Mouse (Mus musculus) midbrain, embryonic 10.5 days (tissue): ENCODE measurements around the gene Kctd11. TPM values are rescaled to one million over a fixed set of nuclear protein-coding genes. Genes with fewer than 3 reads are reported as not detected.

ENCODE experiments used
- DNase-seq: peaks from one replicate; pipeline ENCODE4 v3.0.0-alpha.2; 2017; ENCODE audit warnings: low spot score
- H3K27ac ChIP-seq: fragments of 300-500 bp; sonication (generic); replicated peaks from 2 replicates; pipeline ENCODE4 v1.5.1; 2016; ENCODE audit warnings: mild to moderate bottlenecking
- H3K27me3 ChIP-seq: fragments of 300-500 bp; sonication (generic); 2 replicates; pipeline ENCODE4 v1.6.1; 2016; ENCODE audit warnings: low read depth, mild to moderate bottlenecking; ENCODE audit not compliant: poor library complexity, severe bottlenecking
- H3K36me3 ChIP-seq: fragments of 300-500 bp; sonication (generic); 2 replicates; pipeline ENCODE4 v1.6.1; 2016; ENCODE audit warnings: mild to moderate bottlenecking, moderate library complexity
- H3K4me1 ChIP-seq: fragments of 300-500 bp; sonication (generic); 2 replicates; pipeline ENCODE4 v1.6.1; 2016
- H3K4me3 ChIP-seq: fragments of 300-500 bp; sonication (generic); 2 replicates; pipeline ENCODE4 v1.5.1; 2016; ENCODE audit warnings: mild to moderate bottlenecking, moderate library complexity
- H3K9me3 ChIP-seq: fragments of 300-500 bp; sonication (generic); replicated peaks from 2 replicates; pipeline ENCODE4 v1.6.1; 2016; ENCODE audit warnings: mild to moderate bottlenecking
- WGBS: fragments of 180-500 bp; shearing (Covaris S2); methylation state at CpG from one replicate; pipeline ENCODE4 v1.1.7; 2016; 5-methylcytosine and 5-hydroxymethylcytosine counted together
- polyA plus RNA-seq: library from polyadenylated mRNA; unstranded; fragments of >200 nt; fragmentation: Nextera tagmentation; extraction: Ambion mirVana; gene quantifications from 2 replicates; pipeline ENCODE4 v1.2.1, GENCODE M21; 2016

Kctd11 gene
- polyA plus RNA-seq, 1 experiment from 2014 or later = 7.0 TPM

- peaks cover 50% of the 10 kb centered on the region for H3K36me3 ChIP-seq
- H3K4me3 ChIP-seq = no peak overlapping the region
- no peaks in the 10 kb centered on the region for H3K27me3 ChIP-seq
- no peaks in the 10 kb centered on the region for H3K9me3 ChIP-seq
- peaks cover 48% of the 10 kb centered on the region for H3K4me1 ChIP-seq
- H3K27ac ChIP-seq = no peak overlapping the region
- WGBS = 91% methylated on average over 9 of the region's 9 CpGs
- DNase-seq = no peak
Observed at GRCm38 (mm10) chr11:69849128-69849527, 32.1 kb downstream of the Kctd11 start.

- H3K36me3 ChIP-seq = peaks cover 50% of the 10 kb centered on the region
Observed at GRCm38 (mm10) chr11:69848021-69848420, 33.2 kb downstream of the Kctd11 start.

DNA sequence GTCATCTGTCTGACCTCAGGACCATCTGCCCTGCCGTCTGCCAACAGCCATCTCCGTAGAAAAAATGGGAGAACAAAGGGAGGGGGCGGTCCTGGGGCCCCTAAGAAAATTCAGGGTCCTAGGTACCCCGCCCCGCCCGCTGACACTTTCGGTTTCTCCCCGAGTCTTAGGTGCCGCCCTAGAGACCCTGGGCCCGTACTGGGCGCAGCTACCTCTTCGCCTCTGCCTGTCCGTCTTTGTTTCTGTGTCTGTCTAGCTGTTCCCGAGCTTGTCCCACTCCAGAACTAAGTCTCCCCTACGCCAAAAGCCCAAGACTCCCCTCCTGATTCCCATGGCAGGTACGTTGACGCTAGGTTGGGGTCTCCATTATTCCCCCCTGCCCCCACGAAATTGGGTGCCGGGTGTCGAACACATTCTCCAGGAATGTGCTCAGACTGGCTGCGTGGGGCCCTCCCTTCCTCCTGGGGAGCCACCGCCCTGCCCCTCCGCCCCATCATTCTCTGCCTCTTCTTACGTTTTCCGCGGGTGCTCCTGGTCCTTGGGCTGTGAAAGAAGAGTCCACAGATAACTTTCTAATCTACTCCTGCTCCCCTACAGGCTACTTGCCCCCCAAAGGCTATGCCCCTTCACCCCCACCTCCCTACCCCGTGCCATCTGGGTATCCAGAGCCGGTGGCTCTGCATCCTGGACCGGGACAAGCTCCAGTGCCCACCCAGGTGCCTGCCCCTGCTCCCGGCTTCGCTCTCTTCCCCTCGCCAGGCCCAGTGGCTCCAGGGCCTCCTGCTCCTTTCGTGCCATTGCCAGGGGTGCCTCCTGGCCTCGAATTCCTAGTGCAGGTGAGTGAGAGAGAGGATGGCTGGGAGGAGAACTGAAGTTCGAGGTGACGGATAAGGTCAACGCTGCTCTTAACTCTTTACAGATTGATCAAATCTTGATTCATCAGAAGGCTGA lies 34.2 kb downstream of the Kctd11 start:
- Histone ChIP-seq H3K9me3 (no peaks in the 10 kb centered on the region), H3K4me3 (peak overlapping the region; percentile 79), H3K27me3 (no peaks in the 10 kb centered on the region), H3K36me3 (peaks cover 45% of the 10 kb centered on the region), H3K27ac (peak overlapping the region; percentile 98), H3K4me1 (peaks cover 42% of the 10 kb centered on the region)
- WGBS = 13% methylated on average over 37 of the region's 37 CpGs
- DNase-seq = no peak

More at GRCm38 (mm10) chr11:69848021-69848420, 33.2 kb downstream of the Kctd11 start:
- DNase-seq = no peak
- Histone ChIP-seq H3K4me3 (peak overlapping the region; percentile 79), H3K9me3 (no peaks in the 10 kb centered on the region), H3K27me3 (no peaks in the 10 kb centered on the region), H3K27ac (peak overlapping the region; percentile 98), H3K4me1 (peaks cover 44% of the 10 kb centered on the region)
- WGBS = 92% methylated on average over 6 of the region's 6 CpGs

- peaks cover 37% of the 10 kb centered on the region for H3K36me3 ChIP-seq
Observed at GRCm38 (mm10) chr11:69846198-69846680, 35.0 kb downstream of the Kctd11 start, which contains the start of gene Plscr3. TSS of gene Plscr3 (plus strand) at chr11:69846376.

DNA sequence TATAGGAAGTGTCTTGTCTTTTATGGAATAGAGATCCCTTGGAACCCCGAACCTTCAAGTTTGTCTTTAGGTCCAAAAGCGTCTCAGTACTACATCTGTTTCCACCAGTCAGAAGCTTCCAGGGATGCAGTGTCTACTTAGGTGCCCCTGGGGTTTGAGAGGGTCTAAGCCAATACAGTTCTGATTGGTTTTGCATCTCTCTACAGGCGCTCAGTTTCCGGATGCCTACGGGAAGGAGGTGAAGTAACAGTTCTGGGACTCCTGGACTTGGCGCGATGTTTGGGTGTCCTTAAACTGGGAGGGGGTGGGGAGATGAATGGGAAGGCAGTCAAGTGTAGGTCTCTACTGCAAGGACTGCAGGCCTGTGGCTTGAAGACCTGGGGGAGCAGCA lies 42.5 kb downstream of the Kctd11 start:
- Histone ChIP-seq H3K4me3 (peak overlapping the region; percentile 86), H3K27me3 (peaks cover 29% of the 10 kb centered on the region), H3K4me1 (peaks cover 57% of the 10 kb centered on the region), H3K36me3 (peaks cover 3% of the 10 kb centered on the region), H3K27ac (peak overlapping the region; percentile 93), H3K9me3 (no peaks in the 10 kb centered on the region)
- 5% methylated on average over 7 of the region's 7 CpGs for WGBS
- DNase-seq = no peak

More at GRCm38 (mm10) chr11:69846198-69846680, 35.0 kb downstream of the Kctd11 start, which contains the start of gene Plscr3:
- Histone ChIP-seq H3K4me3 (peak within 1 kb of the TSS; percentile 79), H3K4me1 (peaks cover 39% of the 10 kb centered on the region), H3K27ac (peak within 1 kb of the TSS; percentile 98), H3K9me3 (no peaks in the 10 kb centered on the region), H3K27me3 (no peaks in the 10 kb centered on the region)
- peak; percentile 96 for DNase-seq
- under 1% methylated on average over 37 of the region's 38 CpGs for WGBS

DNA sequence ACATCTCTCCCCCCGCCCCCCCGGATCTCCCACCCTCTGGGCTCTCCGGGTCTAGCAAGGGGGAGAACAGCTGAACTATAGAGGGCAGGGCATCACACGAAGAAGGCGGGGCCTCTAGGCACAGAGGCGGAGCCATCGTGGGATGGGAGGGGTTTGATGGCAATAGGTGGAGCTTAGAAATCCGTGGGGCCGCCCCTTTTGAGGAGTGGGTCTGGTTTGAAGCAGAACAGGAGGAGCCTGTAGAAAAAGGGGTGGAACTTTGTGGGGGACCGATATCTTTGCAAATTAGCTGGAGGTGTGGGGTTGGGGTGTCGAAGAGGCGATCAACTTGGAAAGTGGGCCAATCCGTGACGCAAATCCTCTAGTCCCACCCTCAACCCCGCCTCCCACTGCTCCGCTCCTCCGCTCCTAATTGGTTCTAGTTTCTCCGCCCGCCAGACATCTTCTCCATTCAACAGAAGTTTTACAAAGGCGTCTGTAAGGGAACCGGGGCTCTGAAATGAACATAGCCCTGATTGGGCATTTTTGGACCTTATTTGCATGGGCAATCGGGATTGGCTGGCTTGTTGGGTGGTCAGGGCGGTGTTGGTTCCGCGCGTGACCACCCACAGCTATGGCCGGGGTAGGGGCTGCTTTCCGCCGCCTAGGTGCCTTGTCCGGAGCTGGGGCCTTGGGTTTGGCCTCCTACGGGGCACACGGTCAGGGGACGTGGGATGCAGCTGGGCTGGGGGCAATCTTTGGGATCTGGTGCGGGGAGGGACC lies 43.1 kb downstream of the Kctd11 start, which contains the start of gene Tmem256:
Gene Tmem256, plus strand, starts transcription at position 563 of the 762 bp plus-strand sequence.
- peak within 1 kb of the TSS; percentile 93 for H3K27ac ChIP-seq
- H3K4me3 ChIP-seq = peak within 1 kb of the TSS; percentile 86
- DNase-seq = peak; percentile 97
- no peaks in the 10 kb centered on the region for H3K9me3 ChIP-seq
- peaks cover 60% of the 10 kb centered on the region for H3K4me1 ChIP-seq
- peaks cover 35% of the 10 kb centered on the region for H3K27me3 ChIP-seq
- under 1% methylated on average over 34 of the region's 34 CpGs for WGBS
- peaks cover 9% of the 10 kb centered on the region for H3K36me3 ChIP-seq

DNA sequence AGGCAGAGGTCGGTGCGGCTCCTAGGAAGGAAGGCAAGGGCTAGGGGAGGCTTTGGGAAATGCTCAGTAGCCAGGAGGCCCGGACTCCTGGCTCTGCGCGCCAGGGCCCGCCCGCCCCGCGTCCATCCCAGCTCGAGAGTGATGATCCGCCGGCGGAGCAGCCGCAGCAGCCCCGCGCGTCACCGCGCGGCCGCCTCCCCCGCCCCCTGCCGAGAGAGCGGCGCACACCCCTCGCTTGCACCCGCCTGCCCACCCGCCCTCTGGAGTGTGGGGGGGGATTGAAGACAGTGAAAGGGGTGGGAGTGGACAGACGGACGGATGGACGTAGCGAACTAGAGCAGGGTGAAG lies 43.6 kb downstream of the Kctd11 start, which contains the start of gene Nlgn2:
Gene Nlgn2, minus strand, starts transcription at position 181 of the 348 bp plus-strand sequence.
- DNase-seq = no peak
- under 1% methylated on average over 32 of the region's 32 CpGs for WGBS
- Histone ChIP-seq H3K36me3 (peaks cover 14% of the 10 kb centered on the region), H3K27ac (peak within 1 kb of the TSS; percentile 93), H3K27me3 (peaks cover 40% of the 10 kb centered on the region), H3K9me3 (no peaks in the 10 kb centered on the region), H3K4me3 (peak within 1 kb of the TSS; percentile 86), H3K4me1 (peaks cover 60% of the 10 kb centered on the region)

- H3K9me3 ChIP-seq = no peaks in the 10 kb centered on the region
- H3K27me3 ChIP-seq = peaks cover 44% of the 10 kb centered on the region
- H3K4me3 ChIP-seq = peak overlapping the region; percentile 86
- H3K36me3 ChIP-seq = peaks cover 21% of the 10 kb centered on the region
- 1% methylated on average over 52 of the region's 52 CpGs for WGBS
- peak; percentile 59 for DNase-seq
- H3K4me1 ChIP-seq = peaks cover 65% of the 10 kb centered on the region
- H3K27ac ChIP-seq = peak overlapping the region; percentile 93
Observed at GRCm38 (mm10) chr11:69836703-69837576, 44.3 kb downstream of the Kctd11 start.

DNA sequence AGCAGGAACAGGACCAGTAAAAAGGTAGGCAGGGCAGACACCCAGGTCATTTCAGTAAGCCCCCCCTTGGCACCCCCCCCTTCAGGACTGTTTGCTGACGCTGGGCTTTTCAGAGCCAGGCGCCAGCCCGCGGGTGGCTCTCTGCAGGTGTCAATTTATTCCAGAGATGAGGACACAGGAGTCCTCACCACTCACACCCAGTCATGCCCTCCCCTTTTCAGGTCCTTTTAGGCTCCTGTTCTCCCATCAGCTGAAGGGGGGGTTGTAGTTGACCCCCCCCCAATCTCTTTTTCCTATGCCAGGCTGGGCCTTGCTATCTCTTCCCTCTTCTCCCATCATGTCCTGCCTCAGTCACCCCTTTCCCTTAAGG lies 45.3 kb downstream of the Kctd11 start:
- no peaks in the 10 kb centered on the region for H3K9me3 ChIP-seq
- H3K4me1 ChIP-seq = peaks cover 73% of the 10 kb centered on the region
- H3K27ac ChIP-seq = peak overlapping the region; percentile 93
- 0% methylated on average over 4 of the region's 4 CpGs for WGBS
- H3K27me3 ChIP-seq = peaks cover 44% of the 10 kb centered on the region
- peak overlapping the region; percentile 86 for H3K4me3 ChIP-seq
- DNase-seq = peak; percentile 46
- peaks cover 30% of the 10 kb centered on the region for H3K36me3 ChIP-seq

GRCm38 (mm10) chr11:69835326-69835965 lies 45.8 kb downstream of the Kctd11 start:
- peaks cover 74% of the 10 kb centered on the region for H3K4me1 ChIP-seq
- peaks cover 34% of the 10 kb centered on the region for H3K36me3 ChIP-seq
- H3K27me3 ChIP-seq = peaks cover 44% of the 10 kb centered on the region
- no peaks in the 10 kb centered on the region for H3K9me3 ChIP-seq
- peak; percentile 83 for DNase-seq
- peak overlapping the region; percentile 86 for H3K4me3 ChIP-seq
- H3K27ac ChIP-seq = peak overlapping the region; percentile 93
- WGBS = 2% methylated on average over 9 of the region's 9 CpGs

GRCm38 (mm10) chr11:69834001-69834549 lies 47.1 kb downstream of the Kctd11 start:
- DNase-seq = peak; percentile 52
- WGBS = 7% methylated on average over 47 of the region's 48 CpGs
- H3K27ac ChIP-seq = peak overlapping the region; percentile 93
- H3K36me3 ChIP-seq = peaks cover 40% of the 10 kb centered on the region
- H3K4me1 ChIP-seq = peaks cover 73% of the 10 kb centered on the region
- H3K27me3 ChIP-seq = peaks cover 44% of the 10 kb centered on the region
- no peaks in the 10 kb centered on the region for H3K9me3 ChIP-seq
- peak overlapping the region; percentile 86 for H3K4me3 ChIP-seq
